Mouse (Mus musculus) liver, embryonic 15.5 days (tissue): ENCODE results near the gene Psmb8. TPM values are rescaled to one million over a fixed set of nuclear protein-coding genes. Genes with fewer than 3 reads are reported as not detected.
"Not testable (repeated sequence)": the region's sequence is repeated elsewhere in the genome, so short reads cannot be mapped to it uniquely, and the experiment has no call there.

ENCODE experiments used
- ATAC-seq: fragments of 200-750 bp; cut with Nextera tagmentation; 2 replicates; pipeline ENCODE4 v1.8.0; 2017; ENCODE audit warnings: moderate number of reproducible peaks, mild to moderate bottlenecking, moderate library complexity; ENCODE audit not compliant: insufficient read depth
- H3K27ac ChIP-seq: fragments of 300-500 bp; sonication (generic); replicated peaks from 2 replicates; pipeline ENCODE4 v1.5.1; 2015; ENCODE audit warnings: mild to moderate bottlenecking, inconsistent platforms
- H3K27me3 ChIP-seq: fragments of 300-500 bp; sonication (generic); 2 replicates; pipeline ENCODE4 v1.6.1; 2015; ENCODE audit warnings: mild to moderate bottlenecking, inconsistent platforms
- H3K36me3 ChIP-seq: fragments of 300-500 bp; sonication (generic); replicated peaks from 2 replicates; pipeline ENCODE4 v1.6.1; 2015; ENCODE audit warnings: moderate library complexity, mild to moderate bottlenecking, inconsistent platforms
- H3K4me1 ChIP-seq: fragments of 300-500 bp; sonication (generic); replicated peaks from 2 replicates; pipeline ENCODE4 v1.6.1; 2015; ENCODE audit warnings: inconsistent platforms
- H3K4me2 ChIP-seq: fragments of 300-500 bp; sonication (generic); 2 replicates; pipeline ENCODE4 v1.6.1; 2015; ENCODE audit warnings: moderate library complexity, mild to moderate bottlenecking, inconsistent platforms
- H3K4me3 ChIP-seq: fragments of 300-500 bp; sonication (generic); replicated peaks from 2 replicates; pipeline ENCODE4 v1.5.1; 2015; ENCODE audit warnings: mild to moderate bottlenecking, inconsistent platforms
- H3K9ac ChIP-seq: fragments of 300-500 bp; sonication (generic); 2 replicates; pipeline ENCODE4 v1.6.1; 2015; ENCODE audit warnings: moderate library complexity, mild to moderate bottlenecking, inconsistent platforms
- H3K9me3 ChIP-seq: fragments of 300-500 bp; sonication (generic); replicated peaks from 2 replicates; pipeline ENCODE4 v1.6.1; 2016; ENCODE audit warnings: inconsistent platforms
- WGBS: fragments of 180-500 bp; shearing (Covaris S2); methylation state at CpG from one replicate; pipeline ENCODE4 v1.1.7; 2015; ENCODE audit warnings: mixed read lengths; ENCODE audit not compliant: insufficient replicate concordance; 5-methylcytosine and 5-hydroxymethylcytosine counted together
- polyA plus RNA-seq: library from polyadenylated mRNA; unstranded; fragments of >200 nt; fragmentation: Nextera tagmentation; extraction: Ambion mirVana; gene quantifications from 2 replicates; pipeline ENCODE4 v1.2.1, GENCODE M21; 2015

The Psmb8 gene
- polyA plus RNA-seq, 1 experiment from 2014 or later, result 22.8 TPM

DNA sequence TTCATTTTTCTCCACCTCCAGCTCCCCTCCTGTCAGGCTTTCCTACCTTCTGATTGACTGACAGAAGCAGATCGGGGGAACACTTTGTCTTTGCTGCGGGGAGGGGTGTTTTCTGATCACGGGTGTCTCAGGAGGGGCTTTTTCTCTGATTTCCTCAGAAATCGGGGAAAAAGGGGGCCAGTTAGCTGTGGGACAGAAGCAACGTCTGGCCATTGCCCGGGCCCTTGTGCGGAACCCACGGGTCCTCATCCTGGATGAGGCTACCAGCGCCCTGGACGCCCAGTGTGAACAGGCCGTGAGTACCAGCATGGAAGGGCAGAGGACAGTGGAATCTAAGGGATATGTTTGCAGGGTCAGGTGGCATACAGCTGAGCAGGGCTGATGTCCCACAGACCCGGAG, 17.7 kb downstream of the Psmb8 start:
- Histone ChIP-seq H3K4me2 (no peak overlapping the region), H3K9me3 (no peaks in the 10 kb centered on the region), H3K9ac (no peak overlapping the region), H3K4me1 (peaks cover 17% of the 10 kb centered on the region; the same call in 1 of the 2 replicates), H3K36me3 (no peaks in the 10 kb centered on the region), H3K27ac (no peak overlapping the region), H3K4me3 (no peak overlapping the region), H3K27me3 (peaks cover 4% of the 10 kb centered on the region; the same call in 1 of the 2 replicates)
- WGBS, result 76% methylated on average over 12 of the region's 12 CpGs
- ATAC-seq, result no peak

DNA sequence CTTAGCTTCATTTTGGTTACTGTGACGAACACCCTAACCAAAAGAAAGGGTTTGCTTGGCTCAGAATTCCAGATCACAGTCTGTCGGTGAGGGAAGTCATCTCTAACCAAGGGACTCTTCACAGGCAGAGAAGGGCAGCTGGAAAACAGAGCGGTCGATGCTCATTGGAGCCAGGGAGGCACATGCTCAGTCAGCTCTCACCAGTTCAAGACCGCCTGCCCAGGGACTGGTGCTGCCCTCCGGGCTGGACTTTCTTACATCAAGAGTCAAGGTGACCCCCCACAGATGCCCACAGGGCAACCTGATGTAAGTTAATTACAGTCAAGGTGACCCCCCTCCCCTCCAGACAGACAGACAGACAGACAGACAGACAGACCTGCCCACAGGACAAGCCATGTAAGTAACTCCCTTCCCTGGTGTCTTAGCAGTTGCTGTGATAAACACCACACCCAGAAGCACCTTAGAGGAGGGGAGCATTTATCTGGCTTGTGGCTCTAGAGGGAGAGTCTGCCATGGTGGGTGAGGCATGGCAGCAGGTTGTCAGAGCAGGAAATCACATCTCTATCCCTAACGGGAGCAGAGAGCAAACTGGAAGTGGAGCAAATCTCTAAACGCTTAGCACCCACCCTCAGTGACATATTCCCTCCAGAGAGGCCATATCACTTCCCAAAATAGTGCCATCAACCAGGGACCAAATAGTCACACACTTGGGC, 19.9 kb downstream of the Psmb8 start:
- Histone ChIP-seq H3K27ac (no peak overlapping the region), H3K4me1 (no peaks in the 10 kb centered on the region), H3K4me2 (no peak overlapping the region), H3K9ac (no peak overlapping the region), H3K9me3 (no peaks in the 10 kb centered on the region), H3K27me3 (peaks cover 4% of the 10 kb centered on the region; the same call in 1 of the 2 replicates), H3K4me3 (no peak overlapping the region), H3K36me3 (no peaks in the 10 kb centered on the region)
- WGBS, result 59% methylated on average over 8 of the region's 8 CpGs
- no peak for ATAC-seq

GRCm38 (mm10) chr17:34217986-34218385, 20.5 kb downstream of the Psmb8 start:
- WGBS, result 75% methylated on average over 5 of the region's 5 CpGs

DNA sequence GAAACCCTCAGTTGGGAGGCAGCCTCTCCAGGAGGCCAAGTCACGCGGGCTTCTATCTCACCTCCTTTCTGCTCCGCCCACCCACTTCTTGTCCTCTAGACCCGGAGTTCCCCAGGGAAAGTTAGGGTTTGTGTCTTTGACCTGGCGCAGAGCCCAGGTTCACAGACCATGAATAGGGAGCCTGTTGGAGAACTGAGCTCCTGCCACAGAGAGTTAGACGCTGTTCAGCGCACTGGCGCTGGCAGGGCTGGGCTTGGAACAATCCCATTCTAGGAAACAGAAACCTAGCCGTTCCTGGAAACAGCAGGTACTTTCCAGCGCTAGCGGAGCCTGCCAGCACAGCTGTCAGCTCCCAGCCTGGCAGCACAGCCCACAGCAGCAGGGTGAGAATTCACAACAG, 21.2 kb downstream of the Psmb8 start:
- no peak for ATAC-seq

More at GRCm38 (mm10) chr17:34217986-34218385, 20.5 kb downstream of the Psmb8 start:
- no peaks in the 10 kb centered on the region for H3K9me3 ChIP-seq
- H3K36me3 ChIP-seq, result no peaks in the 10 kb centered on the region
- no peak overlapping the region for H3K4me3 ChIP-seq
- H3K4me2 ChIP-seq, result no peak overlapping the region
- H3K4me1 ChIP-seq, result no peaks in the 10 kb centered on the region
- peaks cover 4% of the 10 kb centered on the region; the same call in 1 of the 2 replicates for H3K27me3 ChIP-seq
- H3K27ac ChIP-seq, result no peak overlapping the region
- H3K9ac ChIP-seq, result no peak overlapping the region
- no peak for ATAC-seq

GRCm38 (mm10) chr17:34219096-34219495, 21.6 kb downstream of the Psmb8 start:
- WGBS, result 78% methylated on average over 9 of the region's 11 CpGs
- H3K9me3 ChIP-seq, H3K9ac ChIP-seq, H3K27ac ChIP-seq, H3K27me3 ChIP-seq, ATAC-seq, H3K4me3 ChIP-seq, H3K4me1 ChIP-seq, H3K36me3 ChIP-seq, H3K4me2 ChIP-seq: not testable (repeated sequence)

More for the DNA sequence above, 21.2 kb downstream of the Psmb8 start:
- Histone ChIP-seq H3K9me3 (no peaks in the 10 kb centered on the region), H3K27me3 (peaks cover 4% of the 10 kb centered on the region; the same call in 1 of the 2 replicates), H3K27ac (no peak overlapping the region), H3K4me1 (no peaks in the 10 kb centered on the region), H3K9ac (no peak overlapping the region), H3K4me2 (no peak overlapping the region), H3K4me3 (no peak overlapping the region), H3K36me3 (no peaks in the 10 kb centered on the region)
- 79% methylated on average over 11 of the region's 11 CpGs for WGBS

DNA sequence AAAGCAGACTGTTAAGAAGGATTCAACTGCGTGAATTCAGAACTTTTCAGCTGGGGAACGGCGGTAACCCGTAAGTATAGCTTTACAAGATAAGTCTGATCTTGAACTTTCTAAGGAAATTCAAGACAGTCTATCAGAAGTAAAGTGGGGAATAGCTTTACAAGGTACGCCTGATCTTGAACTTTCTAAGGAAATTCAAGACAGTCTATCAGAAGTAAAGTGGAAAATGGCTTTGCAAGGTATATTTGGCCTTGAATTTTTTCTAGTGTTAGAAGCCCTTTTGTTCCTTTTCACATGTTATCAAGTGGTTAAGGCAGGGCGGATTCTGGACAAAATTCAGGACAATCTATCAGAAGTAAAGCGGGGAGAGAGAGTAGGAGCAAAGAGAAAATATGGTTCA, 22.3 kb downstream of the Psmb8 start:
- H3K4me3 ChIP-seq, H3K27ac ChIP-seq, H3K4me1 ChIP-seq, H3K4me2 ChIP-seq, H3K27me3 ChIP-seq, H3K9me3 ChIP-seq, H3K36me3 ChIP-seq, ATAC-seq, H3K9ac ChIP-seq: not testable (repeated sequence)
- WGBS, result 85% methylated on average over 5 of the region's 7 CpGs

DNA sequence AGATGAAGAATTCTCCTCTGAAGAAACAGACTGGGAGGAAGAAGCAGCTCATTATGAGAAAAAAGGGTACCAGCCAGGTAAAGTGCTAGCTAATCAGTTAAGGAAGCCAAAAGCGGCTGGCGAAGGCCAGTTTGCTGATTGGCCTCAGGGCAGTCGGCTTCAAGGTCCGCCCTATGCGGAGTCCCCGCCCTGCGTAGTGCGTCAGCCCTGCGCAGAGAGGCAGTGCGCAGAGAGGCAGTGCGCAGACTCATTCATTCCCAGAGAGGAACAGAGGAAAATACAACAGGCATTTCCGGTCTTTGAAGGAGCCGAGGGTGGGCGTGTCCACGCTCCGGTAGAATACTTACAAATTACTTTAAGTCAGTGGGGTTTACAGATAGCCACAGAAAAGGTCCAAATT, 22.9 kb downstream of the Psmb8 start:
- not testable (repeated sequence) for H3K27me3 ChIP-seq, ATAC-seq, H3K4me2 ChIP-seq, H3K4me3 ChIP-seq, H3K27ac ChIP-seq, H3K9me3 ChIP-seq, H3K4me1 ChIP-seq, H3K36me3 ChIP-seq, H3K9ac ChIP-seq
- WGBS, result 91% methylated on average over 9 of the region's 16 CpGs

- no peak overlapping the region for H3K27ac ChIP-seq
- no peaks in the 10 kb centered on the region for H3K9me3 ChIP-seq
- 82% methylated on average over 3 of the region's 3 CpGs for WGBS
- no peak for ATAC-seq
- no peaks in the 10 kb centered on the region for H3K4me1 ChIP-seq
- no peak overlapping the region for H3K4me2 ChIP-seq
- no peak overlapping the region for H3K9ac ChIP-seq
- no peaks in the 10 kb centered on the region for H3K27me3 ChIP-seq
- H3K4me3 ChIP-seq, result no peak overlapping the region
- H3K36me3 ChIP-seq, result no peaks in the 10 kb centered on the region
Observed at GRCm38 (mm10) chr17:34224816-34225215, 27.3 kb downstream of the Psmb8 start.

- no peaks in the 10 kb centered on the region for H3K9me3 ChIP-seq
- 83% methylated on average over 8 of the region's 8 CpGs for WGBS
Observed at GRCm38 (mm10) chr17:34225426-34225825, 27.9 kb downstream of the Psmb8 start.

GRCm38 (mm10) chr17:34225911-34226310, 28.4 kb downstream of the Psmb8 start:
- ATAC-seq, H3K27ac ChIP-seq, H3K4me2 ChIP-seq, H3K9ac ChIP-seq, H3K9me3 ChIP-seq, H3K27me3 ChIP-seq, H3K4me1 ChIP-seq, H3K36me3 ChIP-seq, H3K4me3 ChIP-seq: not testable (repeated sequence)
- WGBS, result 93% methylated on average over 16 of the region's 23 CpGs

More at GRCm38 (mm10) chr17:34225426-34225825, 27.9 kb downstream of the Psmb8 start:
- Histone ChIP-seq H3K4me3 (no peak overlapping the region), H3K27me3 (no peaks in the 10 kb centered on the region), H3K9ac (no peak overlapping the region), H3K36me3 (no peaks in the 10 kb centered on the region), H3K4me1 (no peaks in the 10 kb centered on the region), H3K27ac (no peak overlapping the region), H3K4me2 (no peak overlapping the region)
- no peak for ATAC-seq

DNA sequence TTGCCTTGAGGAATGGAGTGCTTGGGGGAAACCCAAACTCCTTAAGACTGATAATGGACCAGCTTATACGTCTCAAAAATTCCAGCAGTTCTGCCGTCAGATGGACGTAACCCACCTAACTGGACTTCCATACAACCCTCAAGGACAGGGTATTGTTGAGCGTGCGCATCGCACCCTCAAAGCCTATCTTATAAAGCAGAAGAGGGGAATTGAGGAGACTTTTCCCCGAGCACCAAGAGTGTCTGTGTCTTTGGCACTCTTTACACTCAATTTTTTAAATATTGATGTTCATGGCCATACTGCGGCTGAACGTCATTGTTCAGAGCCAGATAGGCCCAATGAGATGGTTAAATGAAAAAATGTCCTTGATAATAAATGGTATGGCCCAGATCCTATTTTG, 33.5 kb downstream of the Psmb8 start:
- H3K4me1 ChIP-seq, H3K4me3 ChIP-seq, ATAC-seq, H3K9ac ChIP-seq, H3K27me3 ChIP-seq, H3K4me2 ChIP-seq, H3K9me3 ChIP-seq, H3K27ac ChIP-seq, H3K36me3 ChIP-seq: not testable (repeated sequence)
- WGBS, result 82% methylated on average over 9 of the region's 9 CpGs

DNA sequence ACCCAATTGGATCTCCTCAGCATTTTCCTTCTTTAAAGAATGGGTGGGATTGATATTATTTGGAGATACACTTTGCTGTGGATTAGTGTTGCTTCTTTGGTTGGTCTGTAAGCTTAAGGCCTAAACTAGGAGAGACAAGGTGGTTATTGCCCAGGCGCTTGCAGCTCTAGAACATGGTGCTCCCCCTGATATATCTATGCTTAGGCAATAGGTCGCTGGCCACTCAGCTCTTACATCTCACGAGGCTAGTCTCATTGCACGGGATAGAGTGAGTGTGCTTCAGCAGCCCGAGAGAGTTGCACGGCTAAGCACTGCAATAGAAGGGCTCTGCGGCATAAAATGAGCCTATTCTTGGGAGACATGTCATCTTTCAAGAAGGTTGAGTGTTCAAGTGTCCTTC, 34.5 kb downstream of the Psmb8 start:
- WGBS, result 57% methylated on average over 7 of the region's 7 CpGs
- H3K27ac ChIP-seq, H3K9me3 ChIP-seq, H3K9ac ChIP-seq, H3K27me3 ChIP-seq, H3K4me2 ChIP-seq, H3K4me1 ChIP-seq, H3K36me3 ChIP-seq, H3K4me3 ChIP-seq, ATAC-seq: not testable (repeated sequence)
